Mouse (Mus musculus): ENCODE measurements around the gene Efnb1.
A peak's percentile ranks its signal among the peaks of the same experiment; 100 is the strongest.
"Not testable (repeated sequence)": the region's sequence is repeated elsewhere in the genome, so short reads cannot be mapped to it uniquely, and the experiment has no call there.

Efnb1 gene

DNA sequence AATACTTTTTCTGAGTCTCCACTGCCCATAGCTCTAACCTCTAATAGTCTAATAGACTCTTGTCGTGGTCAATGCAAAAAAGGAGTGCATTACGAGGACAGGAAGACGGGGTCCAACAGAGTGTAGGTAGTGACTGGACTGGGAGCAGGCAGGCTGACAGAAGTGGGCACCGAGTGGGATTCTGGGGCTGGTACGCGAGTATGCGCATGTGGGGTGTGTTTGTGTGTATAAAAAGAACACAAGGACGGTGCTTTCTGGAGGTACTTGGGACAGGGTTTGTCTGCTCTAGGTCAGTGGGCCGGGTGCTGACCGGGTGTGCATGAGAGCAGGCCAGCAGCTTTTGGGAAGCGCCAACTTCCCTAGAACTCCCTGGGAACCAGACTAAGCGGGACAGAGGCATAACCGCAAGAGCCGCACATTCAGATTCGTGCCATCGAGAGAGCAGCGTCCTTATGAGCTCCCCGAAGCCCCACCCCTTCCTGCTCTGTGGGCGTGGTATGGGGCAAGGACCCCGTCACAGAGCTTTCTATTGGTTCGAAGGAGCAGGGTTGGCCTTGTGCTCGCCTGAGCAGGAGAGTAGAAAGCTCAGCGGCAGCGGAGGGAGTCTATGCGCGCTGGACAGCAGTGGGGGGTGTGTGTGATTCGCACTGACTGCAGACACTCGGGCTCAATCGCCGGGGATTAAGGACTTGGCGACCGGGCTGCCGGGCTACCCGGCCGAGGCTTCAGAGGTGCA, at the start of gene Efnb1:
Efnb1 (plus strand) TSS at position 608 of the 736 bp plus-strand sequence.
- DNase-seq, result peak; percentile 74

DNA sequence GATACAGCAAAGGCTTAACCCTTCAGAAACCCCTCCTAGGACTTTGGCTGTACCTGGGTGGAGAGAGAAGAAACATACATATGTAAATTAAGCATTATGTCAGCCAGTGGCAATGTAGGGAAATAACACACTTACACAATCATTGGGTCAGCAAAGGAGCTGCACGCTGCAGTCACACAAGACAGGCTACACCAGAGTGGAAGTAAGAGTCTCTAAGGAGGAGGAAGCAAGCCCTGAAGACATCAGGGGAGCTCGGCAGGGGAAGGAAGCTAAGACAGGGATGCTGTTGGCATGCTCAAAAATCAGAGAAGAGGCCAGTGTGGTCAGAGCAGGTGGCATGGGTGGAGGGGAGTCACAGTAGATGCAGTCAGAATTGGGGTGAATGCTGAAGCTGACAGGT, 43.2 kb upstream of the Efnb1 start:
- no peak for DNase-seq

GRCm38 (mm10) chrX:99111088-99111724, 24.7 kb upstream of the Efnb1 start:
- DNase-seq, result not testable (repeated sequence)

DNA sequence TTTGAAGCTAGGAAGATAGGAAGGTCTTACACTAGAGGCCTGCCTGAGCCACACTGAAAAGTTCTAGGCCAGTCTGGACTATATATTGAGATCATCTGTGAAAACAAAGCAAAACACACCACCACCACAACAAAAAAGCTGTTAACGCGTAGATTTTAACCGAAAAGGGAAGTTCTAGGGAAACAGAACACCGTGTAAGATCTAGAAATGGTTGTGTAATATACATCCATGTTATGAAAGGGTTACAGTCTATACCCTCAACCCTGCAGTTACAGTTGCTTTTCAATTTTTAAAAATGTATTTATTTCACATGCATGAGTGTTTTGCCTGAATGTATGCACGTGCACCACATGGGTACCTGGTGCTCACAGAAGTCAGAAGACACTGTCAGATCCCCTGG, 16.4 kb upstream of the Efnb1 start:
- DNase-seq, result no peak

GRCm38 (mm10) chrX:99130059-99130458, 5.9 kb upstream of the Efnb1 start:
- peak; percentile 55 for DNase-seq

GRCm38 (mm10) chrX:99132573-99132972, 3.4 kb upstream of the Efnb1 start:
- no peak for DNase-seq

DNA sequence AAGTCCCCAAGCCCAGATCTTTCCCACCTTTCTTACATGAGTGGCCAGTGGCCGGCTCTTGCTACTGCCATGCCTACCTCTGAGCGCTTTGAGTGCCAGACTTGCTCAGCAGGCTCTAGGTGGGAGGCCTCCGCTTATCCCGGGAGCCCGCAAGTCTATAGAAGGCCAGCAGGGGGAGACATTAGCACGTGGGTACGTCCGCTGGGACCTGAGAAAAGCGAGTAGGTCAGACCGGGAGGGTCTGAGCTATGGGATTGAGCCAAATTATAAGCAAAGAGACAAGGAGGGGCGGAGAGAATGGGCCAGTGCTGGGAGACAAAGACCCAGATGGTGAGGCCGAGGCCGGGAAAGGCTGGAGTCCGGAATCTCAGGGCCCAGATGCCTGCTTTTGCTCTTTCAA, 1.0 kb upstream of the Efnb1 start:
- DNase-seq, result peak; percentile 72

DNA sequence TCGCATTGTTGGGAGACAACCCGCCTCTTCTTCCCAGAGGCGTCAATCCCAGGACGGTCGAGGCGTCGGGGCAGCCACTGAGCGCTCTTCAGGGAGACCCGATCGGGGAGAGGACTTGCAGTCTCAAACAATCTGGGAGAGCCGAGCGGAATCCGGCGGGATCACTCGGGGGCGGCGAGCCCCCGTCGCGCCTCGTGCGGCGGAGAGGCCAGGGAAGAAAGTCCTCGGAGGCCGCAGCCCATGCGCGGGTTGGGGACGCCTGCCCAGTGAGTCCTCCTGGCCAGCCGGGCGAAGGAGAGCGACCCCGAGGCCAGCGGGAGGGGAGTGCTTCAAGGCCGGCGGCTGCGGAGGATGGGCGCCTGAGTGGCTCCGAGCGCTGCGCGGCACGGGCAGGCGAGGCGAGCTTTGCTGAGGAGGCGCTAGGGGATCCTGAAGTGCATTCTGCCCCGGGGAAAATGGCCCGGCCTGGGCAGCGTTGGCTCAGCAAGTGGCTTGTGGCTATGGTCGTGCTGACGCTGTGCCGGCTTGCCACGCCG, 569 bp downstream of the Efnb1 start:
- peak; percentile 29 for DNase-seq

DNA sequence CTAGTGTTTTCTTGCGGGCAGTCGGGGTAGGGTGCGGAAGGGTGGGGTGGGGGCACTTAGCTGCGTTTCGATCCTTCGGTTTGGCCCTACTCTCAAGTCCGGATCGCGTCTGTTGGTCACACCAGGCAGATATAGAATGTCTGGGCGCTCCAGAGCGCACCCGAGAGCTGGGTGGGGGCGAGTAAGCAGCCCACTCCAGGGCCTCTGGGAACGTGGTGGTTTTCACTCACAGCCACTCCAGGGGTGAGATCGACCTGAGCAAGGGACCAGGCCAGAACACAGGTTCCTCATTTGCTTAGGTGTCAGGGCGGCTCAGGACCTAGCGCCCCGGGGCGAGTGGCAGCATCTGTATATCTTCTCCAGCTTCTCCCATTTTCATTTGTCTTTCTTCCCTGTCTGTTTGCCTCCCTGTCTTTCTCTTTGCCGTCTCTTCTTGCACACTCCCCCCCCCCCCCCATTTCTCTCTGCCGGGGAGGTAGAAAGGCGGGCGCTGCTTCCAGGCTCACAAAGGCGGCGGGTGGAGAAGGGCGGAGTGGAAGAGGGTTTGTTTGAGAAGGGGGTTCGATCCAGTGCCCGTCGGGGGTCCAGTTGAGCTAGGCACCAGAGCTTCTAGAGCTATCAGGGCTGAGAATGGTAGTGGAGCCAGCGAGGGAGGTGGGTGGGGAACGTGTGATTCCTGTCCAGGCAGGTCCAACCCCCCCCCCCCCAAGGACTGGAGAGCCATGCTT, 1.4 kb downstream of the Efnb1 start:
- no peak for DNase-seq

- DNase-seq, result no peak
These were observed 2.2 kb downstream of the Efnb1 start for GRCm38 (mm10) chrX:99137928-99138740.

GRCm38 (mm10) chrX:99141079-99141478, 5.1 kb downstream of the Efnb1 start:
- DNase-seq, result no peak

GRCm38 (mm10) chrX:99141900-99142299, 6.0 kb downstream of the Efnb1 start:
- no peak for DNase-seq

GRCm38 (mm10) chrX:99145561-99145960, 9.6 kb downstream of the Efnb1 start:
- DNase-seq, result no peak

DNA sequence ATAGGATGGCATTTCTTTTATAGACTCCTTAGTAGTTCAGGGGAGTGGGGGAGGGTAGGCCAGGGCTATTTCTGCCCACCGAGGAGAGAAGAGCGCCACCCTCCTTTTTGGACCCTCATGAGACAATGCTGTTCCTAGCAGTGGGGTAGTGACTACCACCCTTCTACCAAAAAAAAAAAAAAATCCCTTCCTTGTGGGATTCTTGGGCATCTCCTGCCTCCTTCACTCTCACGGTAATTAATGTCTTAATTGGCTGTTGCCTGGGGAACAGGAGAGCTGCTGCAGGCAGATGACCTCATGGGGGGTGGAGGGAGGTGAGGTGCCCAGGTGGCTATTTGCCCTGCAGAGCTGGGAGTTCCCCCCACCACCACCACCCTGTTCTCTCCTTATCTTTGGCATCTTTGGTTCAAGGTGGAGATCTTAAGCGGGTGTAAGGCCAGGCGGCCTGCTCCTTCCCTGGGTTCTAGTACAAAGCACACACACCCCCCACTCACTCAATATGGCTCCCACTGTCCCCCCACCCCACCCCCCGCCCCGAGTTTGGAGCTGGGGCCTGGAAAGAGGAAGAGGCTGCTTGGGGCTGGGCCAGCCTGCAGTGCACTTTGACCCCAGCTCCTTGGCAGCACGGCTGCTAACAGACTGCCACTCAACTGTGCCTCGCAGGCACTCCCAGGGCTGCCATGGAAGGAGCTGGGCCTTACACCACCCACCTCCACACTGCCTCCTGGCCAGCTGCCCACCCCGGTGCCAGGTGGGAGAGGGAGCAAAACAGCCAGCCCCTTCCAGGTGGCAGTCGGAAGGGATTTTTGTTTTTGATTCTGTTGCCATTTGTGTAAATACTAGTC, 12.4 kb downstream of the Efnb1 start:
- no peak for DNase-seq

GRCm38 (mm10) chrX:99149047-99149446, 13.1 kb downstream of the Efnb1 start:
- DNase-seq, result no peak

- no peak for DNase-seq
These were observed 14.0 kb downstream of the Efnb1 start for GRCm38 (mm10) chrX:99149900-99150299.

GRCm38 (mm10) chrX:99150712-99151111, 14.8 kb downstream of the Efnb1 start:
- no peak for DNase-seq

DNA sequence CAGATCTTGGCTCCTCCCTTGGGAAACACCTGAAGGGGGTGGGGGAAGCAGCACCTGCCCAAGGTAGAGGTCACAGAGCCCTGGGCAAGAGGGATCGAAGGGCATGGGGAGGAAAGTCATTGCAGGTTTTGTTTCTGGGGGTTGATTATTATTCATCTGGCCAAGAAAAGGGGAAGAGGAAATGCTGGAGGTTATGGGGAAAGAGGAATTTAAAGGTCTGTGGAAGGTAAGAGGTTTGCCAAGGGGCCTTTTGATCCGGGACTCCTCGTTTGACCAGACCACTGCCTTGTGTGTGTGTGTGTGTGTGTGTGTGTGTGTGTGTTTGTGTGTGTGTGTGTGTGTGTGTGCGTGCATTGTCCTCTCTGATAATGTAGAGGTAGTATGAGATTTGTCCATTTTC, 15.5 kb downstream of the Efnb1 start:
- DNase-seq, result no peak

DNA sequence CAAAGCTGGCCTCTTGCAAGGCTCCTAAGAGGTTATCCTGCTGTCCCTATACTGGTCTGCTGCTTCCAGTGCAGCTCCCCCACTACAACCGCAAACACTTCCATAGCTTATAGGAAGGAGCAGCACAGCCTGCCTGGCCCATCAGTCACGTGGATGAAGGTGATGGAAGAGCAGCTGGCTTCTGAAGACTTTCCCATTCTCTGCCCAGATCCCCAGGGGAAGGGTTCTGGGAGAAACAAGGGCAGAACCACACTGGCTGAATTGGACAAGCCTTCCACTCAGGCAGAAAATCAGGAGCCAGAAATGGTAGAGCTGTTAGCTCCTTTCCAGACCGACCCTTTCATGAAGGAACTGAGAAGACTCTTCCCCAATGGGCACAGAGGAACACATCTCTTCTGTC, 16.2 kb downstream of the Efnb1 start:
- no peak for DNase-seq

DNA sequence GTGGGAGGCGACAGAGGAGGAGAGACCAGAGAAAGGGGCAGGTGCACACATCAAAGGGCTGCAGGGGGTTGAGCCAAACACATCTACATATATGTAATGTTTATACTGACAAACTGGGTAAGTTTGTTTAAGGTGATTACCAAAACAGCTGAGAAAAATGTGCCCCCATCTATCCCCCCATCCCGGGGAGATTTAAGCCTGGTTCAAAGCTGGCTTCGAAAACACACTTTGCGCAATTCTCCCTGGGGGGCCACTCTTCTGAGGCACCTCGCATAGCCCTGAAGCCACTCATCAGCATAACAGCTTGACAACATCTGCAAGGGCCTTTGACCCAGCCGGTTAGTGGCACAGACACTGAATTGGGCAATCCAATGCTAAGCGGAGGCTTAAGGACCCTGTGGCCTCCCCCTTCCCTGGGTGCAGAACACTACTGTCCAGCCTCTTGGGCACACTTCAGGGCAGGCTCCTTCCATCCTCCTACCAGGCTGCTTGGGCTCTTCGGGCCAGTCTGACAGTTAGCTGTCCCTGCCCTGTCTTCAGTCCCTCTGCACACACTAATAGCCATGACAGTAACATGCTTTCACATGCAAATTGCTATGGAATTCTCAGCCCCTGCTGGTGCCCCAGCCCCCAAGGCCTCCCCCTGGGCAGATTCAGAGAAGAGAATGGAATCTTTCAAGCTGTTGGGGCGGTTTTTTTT, 16.8 kb downstream of the Efnb1 start:
- no peak for DNase-seq

GRCm38 (mm10) chrX:99153266-99153646, 17.3 kb downstream of the Efnb1 start:
- no peak for DNase-seq

Measured in right cerebral cortex, postnatal 14 days (tissue).